Mouse (Mus musculus) adrenal gland, postnatal 0 days (tissue): Measurements from ENCODE around the gene Sirt5. TPM values are rescaled to one million over a fixed set of nuclear protein-coding genes. Genes with fewer than 3 reads are reported as not detected.

Source experiments
- polyA plus RNA-seq: library from polyadenylated mRNA; unstranded; fragments of >200 nt; fragmentation: Nextera tagmentation; extraction: Ambion mirVana; gene quantifications from 2 replicates; pipeline ENCODE4 v1.2.1, GENCODE M21; 2015

Gene Sirt5
- polyA plus RNA-seq, result 15.5 and 30.7 TPM in 2 replicates

GRCm38 (mm10) chr13:43364985-43365824 is at the start of gene Sirt5:
Gene Sirt5, plus strand, starts transcription at chr13:43365496.

DNA sequence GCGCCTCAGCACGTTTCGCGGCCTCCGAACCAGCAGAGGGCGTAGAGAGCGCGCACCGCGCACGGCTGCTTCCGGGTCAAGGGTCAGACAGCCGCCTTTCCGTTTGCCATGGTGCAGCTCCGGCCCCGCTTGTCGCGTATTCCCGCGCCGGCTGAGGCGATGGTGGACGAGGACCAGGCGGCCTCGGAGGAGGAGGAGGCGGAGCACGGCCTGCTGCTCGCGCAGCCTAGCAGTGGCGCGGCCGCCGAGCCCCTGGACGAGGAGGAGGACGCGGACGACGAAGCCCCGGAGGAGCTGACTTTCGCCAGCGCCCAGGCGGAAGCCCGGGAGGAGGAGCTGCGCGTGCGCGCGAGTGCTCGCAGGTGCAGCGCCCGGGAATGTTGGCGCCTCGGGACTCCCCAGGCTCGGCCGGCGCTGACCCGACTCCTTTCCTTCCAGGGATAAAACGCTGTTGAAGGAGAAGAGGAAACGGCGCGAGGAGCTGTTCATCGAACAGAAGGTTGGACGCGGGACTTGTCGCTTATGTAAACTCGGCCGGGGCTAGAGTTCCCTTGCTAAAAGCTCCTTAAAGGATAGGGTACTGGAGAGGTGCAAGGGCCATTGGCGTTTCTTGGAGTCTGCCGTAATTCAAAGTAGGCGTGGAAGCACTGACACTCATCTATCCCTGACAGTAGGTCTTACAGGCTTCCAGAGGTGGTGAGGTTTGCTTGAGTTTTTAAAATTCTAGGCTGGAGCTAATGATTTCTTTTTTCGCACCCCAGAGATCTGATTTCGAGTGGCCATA is 33.2 kb downstream of the Sirt5 start, which contains the start of gene Nol7:
Nol7 (plus strand) TSS at position 94 of the 784 bp plus-strand sequence.

Other genes starting within 250 kb of the Sirt5 start
- gene Tbc1d7, start 194.0 kb upstream of the Sirt5 start, polyA plus RNA-seq, result 31.8 and 38.9 TPM in 2 replicates
- gene Gfod1, start 61.3 kb upstream of the Sirt5 start, polyA plus RNA-seq, result 0.86 and 0.98 TPM in 2 replicates
- 175 and 220 TPM in 2 replicates for gene Nol7, start 32.9 kb downstream of the Sirt5 start, polyA plus RNA-seq
- gene Ranbp9, start 115.8 kb downstream of the Sirt5 start, polyA plus RNA-seq, result 7.3 and 9.2 TPM in 2 replicates
- gene Mcur1, start 194.7 kb downstream of the Sirt5 start, polyA plus RNA-seq, result 9.2 and 12.8 TPM in 2 replicates